Mouse (Mus musculus) ES-Bruce4 (cell line): ENCODE data around the gene Hist1h1d. TPM values are rescaled to one million over a fixed set of nuclear protein-coding genes. Genes with fewer than 3 reads are reported as not detected.

Source experiments
- H3K27ac ChIP-seq: 2 replicates; pipeline ENCODE4 v1.5.1; 2012; ENCODE audit warnings: low read length, inconsistent platforms; ENCODE audit not compliant: insufficient read depth
- H3K27me3 ChIP-seq: 2 replicates; pipeline ENCODE4 v1.6.1; 2012; ENCODE audit warnings: mild to moderate bottlenecking, low read length, inconsistent platforms; ENCODE audit not compliant: control insufficient read depth, poor library complexity, insufficient read depth, severe bottlenecking
- H3K36me3 ChIP-seq: 2 replicates; pipeline ENCODE4 v1.6.1; 2012; ENCODE audit warnings: inconsistent platforms, mild to moderate bottlenecking, low read length, moderate library complexity; ENCODE audit not compliant: control insufficient read depth, poor library complexity, insufficient read depth, severe bottlenecking
- H3K4me1 ChIP-seq: one replicate; pipeline ENCODE4 v1.8.1; 2011; ENCODE audit warnings: low read length; ENCODE audit not compliant: control insufficient read depth, insufficient read depth
- H3K4me3 ChIP-seq: 2 replicates; pipeline ENCODE4 v1.5.1; 2011; ENCODE audit warnings: low read depth, mild to moderate bottlenecking, low read length
- H3K9ac ChIP-seq: 2 replicates; pipeline ENCODE4 v1.6.1; 2012; ENCODE audit warnings: low read depth, mild to moderate bottlenecking, inconsistent platforms; ENCODE audit not compliant: poor library complexity, severe bottlenecking
- H3K9me3 ChIP-seq: replicated peaks from 2 replicates; pipeline ENCODE4 v1.6.1; 2012; ENCODE audit warnings: mild to moderate bottlenecking, low read length, inconsistent platforms; ENCODE audit not compliant: control insufficient read depth, poor library complexity, insufficient read depth, severe bottlenecking
- CTCF ChIP-seq: IDR thresholded peaks from one replicate; pipeline ENCODE4 v1.8.1; 2011; ENCODE audit warnings: low read depth, low read length
- EP300 ChIP-seq: IDR thresholded peaks from 2 replicates; pipeline ENCODE4 v1.6.1; 2011; ENCODE audit warnings: low read depth, low read length; ENCODE audit not compliant: insufficient read depth
- POLR2A ChIP-seq: IDR thresholded peaks from one replicate; pipeline ENCODE4 v1.8.1; 2011; ENCODE audit warnings: low read length; ENCODE audit not compliant: insufficient read depth
- polyA plus RNA-seq: library from polyadenylated mRNA; stranded (reverse); fragments of >200 nt; gene quantifications from 2 replicates; pipeline ENCODE4 v1.2.4, GENCODE M21; 2011; ENCODE audit warnings: low read depth; ENCODE audit not compliant: missing spikeins, insufficient read depth, insufficient read length

Hist1h1d gene
- polyA plus RNA-seq, 1 experiment, result 1.6 TPM

DNA sequence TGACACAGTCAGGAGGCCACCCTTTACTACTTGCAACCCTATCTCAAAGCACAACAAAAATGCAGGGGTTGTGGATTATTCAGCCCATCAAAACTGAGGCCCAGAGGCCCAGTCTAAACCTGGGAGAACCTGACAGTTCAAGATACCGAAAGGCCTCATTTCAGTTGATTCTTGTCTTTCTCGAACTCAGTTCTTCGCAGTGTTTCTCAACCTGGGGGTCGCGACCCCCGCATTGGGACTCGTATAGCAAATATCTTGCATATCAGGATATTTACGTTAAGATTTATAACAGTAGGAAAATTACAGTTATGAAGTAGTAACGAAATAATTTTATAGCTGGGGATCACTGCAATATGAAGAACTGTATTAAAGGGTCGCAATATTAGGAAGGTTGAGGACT is 27.2 kb upstream of the Hist1h1d start:
- H3K27ac ChIP-seq, result no peak overlapping the region; the same call in 1 of the 2 replicates
- no peaks in the 10 kb centered on the region for H3K9me3 ChIP-seq
- H3K36me3 ChIP-seq, result no peaks in the 10 kb centered on the region
- peak overlapping the region; percentile 88 for H3K4me3 ChIP-seq
- no peaks in the 10 kb centered on the region for H3K27me3 ChIP-seq
- no peak for TF ChIP-seq CTCF
- no peak for TF ChIP-seq EP300
- TF ChIP-seq POLR2A, result no peak
- no peaks in the 10 kb centered on the region for H3K4me1 ChIP-seq
- H3K9ac ChIP-seq, result peak overlapping the region; percentile 90

DNA sequence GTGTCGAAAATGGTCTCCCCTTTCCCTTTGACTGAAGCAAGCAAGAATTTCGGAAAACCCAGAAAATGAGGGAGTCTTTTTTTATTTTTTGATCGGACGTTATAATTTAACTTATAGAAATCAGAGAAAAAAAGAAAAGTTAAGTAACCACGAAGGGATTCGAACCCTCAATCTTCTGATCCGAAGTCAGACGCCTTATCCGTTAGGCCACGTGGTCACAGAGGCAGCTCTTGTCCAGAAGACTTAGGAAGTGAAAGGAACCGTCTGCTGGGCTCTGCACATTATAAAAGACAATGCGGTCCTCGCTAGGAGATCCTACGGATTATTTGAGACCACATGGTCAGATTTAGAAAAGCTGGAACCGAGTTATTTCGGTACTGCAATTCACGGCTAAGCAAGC is 26.8 kb upstream of the Hist1h1d start:
- Histone ChIP-seq H3K27me3 (no peaks in the 10 kb centered on the region), H3K27ac (no peak overlapping the region), H3K9me3 (no peaks in the 10 kb centered on the region), H3K36me3 (no peaks in the 10 kb centered on the region), H3K9ac (peak overlapping the region; percentile 90), H3K4me3 (peak overlapping the region; percentile 88), H3K4me1 (no peaks in the 10 kb centered on the region)
- no peak for TF ChIP-seq POLR2A
- 0 out of 2 replicates have a peak, but pooled peaks have one; percentile 8 for TF ChIP-seq EP300
- no peak for TF ChIP-seq CTCF

DNA sequence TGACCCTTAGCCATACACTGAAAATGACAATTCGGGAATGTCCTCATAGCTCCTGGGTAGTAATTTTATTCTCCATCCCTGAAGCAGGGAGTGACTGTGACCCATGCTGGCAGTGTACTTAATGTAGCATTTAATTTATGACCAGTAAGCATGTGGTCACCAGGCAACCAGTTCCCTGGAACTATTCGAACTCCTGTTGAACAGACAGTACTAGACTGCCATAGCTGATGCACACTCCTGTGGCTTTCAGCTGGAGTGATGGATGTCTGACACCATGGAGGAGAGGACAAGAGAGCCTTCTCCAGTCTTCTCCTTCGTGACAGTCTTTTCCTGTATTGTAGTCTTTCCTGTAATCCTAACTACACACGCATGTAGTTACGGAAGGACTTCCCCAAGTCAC is 24.1 kb upstream of the Hist1h1d start:
- Histone ChIP-seq H3K9ac (no peak overlapping the region), H3K36me3 (no peaks in the 10 kb centered on the region), H3K27me3 (no peaks in the 10 kb centered on the region), H3K4me3 (no peak overlapping the region), H3K4me1 (no peaks in the 10 kb centered on the region), H3K9me3 (no peaks in the 10 kb centered on the region), H3K27ac (no peak overlapping the region)
- TF ChIP-seq EP300 (no peak), POLR2A (no peak), CTCF (no peak)

DNA sequence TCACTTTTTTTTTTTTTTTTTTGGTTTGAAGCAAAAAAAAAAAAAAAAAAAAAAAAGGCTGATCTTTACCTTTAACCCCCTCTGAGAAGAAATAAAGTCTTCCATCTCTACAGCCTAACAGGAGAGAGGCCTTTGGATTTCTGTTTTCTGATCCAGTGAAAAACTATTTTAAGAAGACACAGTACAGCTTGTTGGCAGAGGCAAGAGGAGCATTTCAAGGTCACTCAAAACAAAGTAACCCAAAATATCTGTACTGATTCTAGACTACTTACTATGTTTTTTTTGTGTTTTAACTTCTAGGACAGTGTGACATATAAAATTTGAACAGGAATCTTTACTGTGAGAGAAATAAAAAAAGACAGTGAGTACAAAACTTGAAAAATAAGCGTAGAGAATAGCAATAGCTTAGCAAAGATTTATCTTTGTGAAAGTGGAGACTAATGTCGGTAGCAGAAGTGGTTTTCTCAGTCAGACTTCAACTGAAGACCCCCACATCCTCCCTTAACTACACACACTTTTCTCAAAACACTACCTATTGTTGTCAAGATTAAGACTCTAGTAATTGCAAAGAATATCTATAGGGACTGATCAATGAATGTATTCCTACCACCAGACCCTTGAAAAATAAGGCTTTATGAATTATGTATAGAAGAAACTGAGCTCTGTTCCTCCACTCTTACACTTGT is 23.4 kb upstream of the Hist1h1d start:
- H3K4me1 ChIP-seq, result no peaks in the 10 kb centered on the region
- H3K9me3 ChIP-seq, result no peaks in the 10 kb centered on the region
- no peaks in the 10 kb centered on the region for H3K36me3 ChIP-seq
- no peaks in the 10 kb centered on the region for H3K27me3 ChIP-seq
- no peak overlapping the region for H3K27ac ChIP-seq
- peak overlapping the region; percentile 81; the same call in 1 of the 2 replicates for H3K9ac ChIP-seq
- 0 out of 2 replicates have a peak overlapping the region, but pooled peaks have one; percentile 30 for H3K4me3 ChIP-seq
- TF ChIP-seq EP300, result no peak
- TF ChIP-seq POLR2A, result no peak
- no peak for TF ChIP-seq CTCF

DNA sequence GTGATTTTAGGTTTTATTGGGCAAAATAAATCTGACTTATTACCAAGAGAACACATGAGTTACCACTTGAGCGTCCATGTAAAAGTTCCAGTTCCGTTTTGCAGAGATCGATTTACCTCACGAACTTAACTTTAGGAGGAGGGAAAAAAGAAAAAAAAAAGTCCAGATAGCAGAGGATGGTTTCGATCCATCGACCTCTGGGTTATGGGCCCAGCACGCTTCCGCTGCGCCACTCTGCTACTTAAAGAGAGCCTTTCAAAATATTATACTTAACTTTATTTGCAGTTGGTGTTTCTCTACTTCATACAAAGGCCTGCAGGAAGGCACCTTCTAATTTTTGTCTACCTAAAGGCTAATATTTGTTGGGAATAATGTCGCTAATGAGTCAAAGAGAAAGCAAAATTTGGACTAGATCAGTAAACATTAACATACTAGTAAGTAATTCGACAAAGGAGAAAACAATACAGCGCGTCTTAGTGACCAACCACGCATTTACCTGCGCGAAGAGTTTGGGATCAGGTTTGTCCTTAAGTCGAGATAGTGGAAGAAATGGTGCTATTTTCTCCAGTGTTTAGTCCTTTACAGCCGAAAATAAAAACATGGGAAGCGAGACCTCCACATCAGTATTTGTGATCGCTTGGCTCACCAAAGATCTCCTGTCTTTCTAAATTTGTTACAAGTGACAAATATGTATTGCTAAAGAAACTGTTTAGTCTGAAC is 22.7 kb upstream of the Hist1h1d start:
- no peaks in the 10 kb centered on the region for H3K9me3 ChIP-seq
- TF ChIP-seq POLR2A (no peak), EP300 (no peak), CTCF (no peak)
- peak overlapping the region; percentile 81 for H3K9ac ChIP-seq
- peak overlapping the region; percentile 62 for H3K4me3 ChIP-seq
- H3K4me1 ChIP-seq, result no peaks in the 10 kb centered on the region
- peak overlapping the region; percentile 94 for H3K27ac ChIP-seq
- H3K27me3 ChIP-seq, result no peaks in the 10 kb centered on the region
- H3K36me3 ChIP-seq, result no peaks in the 10 kb centered on the region
